Mouse (Mus musculus) hindbrain, embryonic 16.5 days (tissue): ENCODE results near the gene Alg12. TPM values are rescaled to one million over a fixed set of nuclear protein-coding genes. Genes with fewer than 3 reads are reported as not detected.
"Not testable (repeated sequence)": the region's sequence is repeated elsewhere in the genome, so short reads cannot be mapped to it uniquely, and the experiment has no call there.

Source experiments
- ATAC-seq: fragments of 200-750 bp; cut with Nextera tagmentation; 2 replicates; pipeline ENCODE4 v1.8.0; 2017; ENCODE audit warnings: moderate TSS enrichment, moderate library complexity
- H3K27ac ChIP-seq: fragments of 300-500 bp; sonication (generic); 2 replicates; pipeline ENCODE4 v1.5.1; 2014; ENCODE audit warnings: low read depth, mild to moderate bottlenecking, control low read depth, low read length, moderate library complexity
- H3K27me3 ChIP-seq: fragments of 300-500 bp; sonication (generic); replicated peaks from 2 replicates; pipeline ENCODE4 v1.6.1; 2014; ENCODE audit warnings: low read length; ENCODE audit not compliant: control insufficient read depth, insufficient read depth
- H3K36me3 ChIP-seq: fragments of 300-500 bp; sonication (generic); 2 replicates; pipeline ENCODE4 v1.6.1; 2014; ENCODE audit warnings: mild to moderate bottlenecking, low read length, moderate library complexity, mixed read lengths; ENCODE audit not compliant: control insufficient read depth, insufficient read depth
- H3K4me1 ChIP-seq: fragments of 300-500 bp; sonication (generic); 2 replicates; pipeline ENCODE4 v1.6.1; 2014; ENCODE audit warnings: low read depth, low read length; ENCODE audit not compliant: control insufficient read depth, insufficient read depth
- H3K4me2 ChIP-seq: fragments of 300-500 bp; sonication (generic); 2 replicates; pipeline ENCODE4 v1.6.1; 2014; ENCODE audit warnings: mild to moderate bottlenecking, low read length, control low read depth, moderate library complexity
- H3K4me3 ChIP-seq: fragments of 300-500 bp; sonication (generic); 2 replicates; pipeline ENCODE4 v1.5.1; 2014; ENCODE audit warnings: mild to moderate bottlenecking, low read length, control low read depth, moderate library complexity
- H3K9ac ChIP-seq: fragments of 300-500 bp; sonication (generic); 2 replicates; pipeline ENCODE4 v1.6.1; 2014; ENCODE audit warnings: low read depth, mild to moderate bottlenecking, control low read depth, low read length, moderate library complexity
- H3K9me3 ChIP-seq: fragments of 300-500 bp; sonication (generic); 2 replicates; pipeline ENCODE4 v1.6.1; 2014; ENCODE audit warnings: mild to moderate bottlenecking, low read length, moderate library complexity; ENCODE audit not compliant: control insufficient read depth
- WGBS: fragments of 180-500 bp; shearing (Covaris S2); extraction: QIAGEN DNeasy Blood & Tissue Kit; methylation state at CpG from one replicate; pipeline ENCODE4 v1.1.7; 2014; 5-methylcytosine and 5-hydroxymethylcytosine counted together
- polyA plus RNA-seq: library from polyadenylated mRNA; unstranded; fragments of >200 nt; fragmentation: Nextera tagmentation; extraction: Ambion mirVana; gene quantifications from 2 replicates; pipeline ENCODE4 v1.2.1, GENCODE M21; 2015

The Alg12 gene
- polyA plus RNA-seq, 1 experiment from 2014 or later = 9.5 TPM

DNA sequence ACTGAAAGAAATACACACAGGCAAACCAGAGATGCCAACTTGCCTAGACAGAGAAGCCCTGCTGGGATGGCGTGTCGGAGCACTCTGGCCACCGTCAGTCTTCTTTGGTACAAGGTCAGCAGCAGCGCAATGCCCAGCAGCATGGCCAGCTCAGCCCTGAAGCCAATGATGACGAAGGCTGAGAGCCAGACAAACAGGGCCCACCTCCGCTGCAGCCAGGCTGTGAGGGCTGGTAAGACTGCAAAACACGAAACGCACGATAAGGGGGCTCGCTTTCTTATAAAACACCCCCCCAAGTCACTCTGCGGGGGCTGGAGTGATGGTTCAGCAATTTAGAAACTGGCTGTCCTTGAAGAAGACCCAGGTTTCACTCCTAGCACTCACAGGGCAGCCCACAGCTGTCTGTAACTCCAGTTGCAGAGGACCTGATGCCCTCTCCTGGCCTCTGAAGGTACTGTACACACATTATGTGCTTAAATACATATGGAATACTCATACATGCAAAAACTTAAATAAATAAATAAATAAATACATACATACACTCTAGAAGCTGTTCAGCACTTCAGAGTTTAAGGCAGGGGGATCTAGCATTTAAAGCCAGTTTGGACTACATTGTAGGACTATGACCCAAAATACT lies 4.6 kb downstream of the Alg12 start:
- Histone ChIP-seq H3K4me1 (peaks cover 4% of the 10 kb centered on the region), H3K27ac (no peak overlapping the region), H3K4me2 (no peak overlapping the region), H3K9me3 (no peaks in the 10 kb centered on the region), H3K4me3 (no peak overlapping the region), H3K9ac (no peak overlapping the region), H3K36me3 (no peaks in the 10 kb centered on the region), H3K27me3 (no peaks in the 10 kb centered on the region)
- 94% methylated on average over 11 of the region's 11 CpGs for WGBS
- ATAC-seq = no peak

DNA sequence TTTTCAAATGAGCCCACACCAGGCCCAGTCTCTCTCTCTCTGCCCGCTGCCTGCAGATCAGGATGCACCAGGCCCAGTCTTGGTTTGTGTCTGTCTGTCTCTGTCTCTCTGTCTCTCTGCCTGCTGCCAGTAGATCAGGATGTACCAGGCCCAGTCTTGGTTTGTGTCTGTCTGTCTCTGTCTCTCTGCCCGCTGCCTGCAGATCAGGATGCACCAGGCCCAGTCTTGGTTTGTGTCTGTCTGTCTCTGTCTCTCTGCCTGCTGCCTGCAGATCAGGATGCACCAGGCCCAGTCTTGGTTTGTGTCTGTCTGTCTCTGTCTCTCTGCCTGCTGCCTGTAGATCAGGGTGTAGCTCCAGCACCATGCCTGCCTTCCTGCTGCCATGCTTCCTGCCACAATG lies 5.2 kb downstream of the Alg12 start:
- 94% methylated on average over 2 of the region's 2 CpGs for WGBS
- not testable (repeated sequence) for H3K36me3 ChIP-seq, H3K9me3 ChIP-seq, H3K4me2 ChIP-seq, H3K4me1 ChIP-seq, H3K4me3 ChIP-seq, H3K9ac ChIP-seq, H3K27me3 ChIP-seq, H3K27ac ChIP-seq, ATAC-seq

DNA sequence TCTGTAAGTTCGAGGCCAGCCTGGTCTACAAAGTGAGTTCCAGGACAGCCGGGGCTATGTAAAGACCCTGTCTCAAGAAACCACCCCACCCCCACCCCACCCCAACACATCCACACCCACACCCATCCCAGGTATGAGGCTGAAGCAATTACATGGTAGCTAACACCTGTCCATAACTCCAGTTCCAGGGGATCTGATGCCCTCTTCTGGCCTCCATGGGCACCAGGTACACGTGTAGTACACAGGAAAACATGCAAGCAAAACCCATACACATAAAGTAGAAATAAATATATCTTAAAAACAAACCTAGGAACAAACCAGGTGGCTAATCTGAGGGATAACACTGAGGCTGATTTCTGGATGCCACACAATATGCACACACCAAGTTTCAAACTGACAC lies 5.9 kb downstream of the Alg12 start:
- Histone ChIP-seq H3K9me3 (no peaks in the 10 kb centered on the region), H3K4me3 (no peak overlapping the region), H3K36me3 (no peaks in the 10 kb centered on the region), H3K27me3 (no peaks in the 10 kb centered on the region), H3K4me2 (no peak overlapping the region), H3K27ac (no peak overlapping the region), H3K9ac (no peak overlapping the region), H3K4me1 (peaks cover under 1% of the 10 kb centered on the region)
- WGBS = 96% methylated on average over 3 of the region's 3 CpGs
- no peak for ATAC-seq

DNA sequence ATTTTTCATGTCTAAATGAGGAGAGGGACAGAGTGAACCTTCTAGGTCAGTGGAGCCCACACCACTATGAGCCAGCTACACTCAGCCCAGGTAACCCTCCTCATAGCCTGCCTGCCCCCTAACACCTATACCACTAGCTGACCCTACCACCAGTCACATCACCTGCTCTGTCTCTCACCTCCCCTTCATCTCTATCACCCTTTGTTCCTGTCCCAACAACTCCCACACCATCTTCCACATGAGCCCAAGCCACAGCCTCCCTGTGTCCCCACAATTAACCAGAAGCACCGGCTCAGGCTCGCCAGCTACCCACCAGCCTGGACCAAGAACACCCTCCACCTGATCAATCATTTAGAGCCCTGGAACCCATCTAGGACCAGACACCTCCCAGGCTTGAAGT lies 8.7 kb downstream of the Alg12 start:
- 97% methylated on average over 2 of the region's 2 CpGs for WGBS
- H3K9ac ChIP-seq = no peak overlapping the region
- no peak overlapping the region for H3K4me2 ChIP-seq
- no peak for ATAC-seq
- no peak overlapping the region for H3K27ac ChIP-seq
- no peaks in the 10 kb centered on the region for H3K9me3 ChIP-seq
- H3K27me3 ChIP-seq = no peaks in the 10 kb centered on the region
- H3K36me3 ChIP-seq = peaks cover 11% of the 10 kb centered on the region
- no peaks in the 10 kb centered on the region for H3K4me1 ChIP-seq
- H3K4me3 ChIP-seq = no peak overlapping the region

DNA sequence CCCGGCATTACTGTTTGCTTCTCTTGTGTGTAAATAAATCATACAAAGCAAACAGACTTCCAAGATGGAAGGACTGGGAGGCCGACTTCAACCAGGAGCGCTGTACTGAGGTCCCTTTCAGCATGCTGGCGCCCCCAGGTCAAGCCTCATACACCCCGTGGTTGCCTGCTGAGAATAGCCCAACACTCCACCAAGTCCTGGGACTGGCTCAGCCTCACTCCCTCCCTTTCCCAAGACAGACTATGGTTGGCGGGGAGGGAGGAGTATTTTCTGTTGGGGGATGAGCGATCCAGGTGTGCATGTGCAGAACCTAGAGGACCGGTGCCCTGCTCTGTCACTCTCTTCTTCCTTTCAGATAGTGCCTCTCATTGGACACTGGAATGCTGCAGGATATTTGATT lies 11.0 kb downstream of the Alg12 start:
- H3K4me2 ChIP-seq = no peak overlapping the region
- H3K36me3 ChIP-seq = peaks cover 14% of the 10 kb centered on the region
- ATAC-seq = no peak
- H3K9me3 ChIP-seq = no peaks in the 10 kb centered on the region
- 85% methylated on average over 8 of the region's 8 CpGs for WGBS
- H3K27me3 ChIP-seq = no peaks in the 10 kb centered on the region
- H3K27ac ChIP-seq = no peak overlapping the region
- no peaks in the 10 kb centered on the region for H3K4me1 ChIP-seq
- no peak overlapping the region for H3K4me3 ChIP-seq
- H3K9ac ChIP-seq = no peak overlapping the region

DNA sequence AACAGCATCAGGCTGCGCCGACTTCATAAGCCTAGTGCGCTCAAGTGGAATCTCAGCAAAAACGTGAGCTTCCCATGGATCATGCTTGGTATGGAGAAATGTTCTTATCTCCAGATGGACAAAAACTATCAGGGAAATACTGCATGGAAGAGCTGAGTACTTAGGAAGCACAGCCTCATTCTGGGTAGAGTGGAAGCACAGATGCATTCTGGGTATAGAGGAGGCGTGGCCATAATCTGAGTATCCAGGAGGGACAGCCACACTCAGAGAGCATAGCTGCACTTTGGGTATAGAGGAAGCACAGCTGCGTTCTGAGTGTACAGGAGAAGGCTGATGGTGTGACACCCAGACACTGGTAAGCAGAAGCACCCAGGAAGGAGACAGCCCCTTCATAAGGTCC lies 16.8 kb downstream of the Alg12 start:
- H3K4me2 ChIP-seq = no peak overlapping the region

DNA sequence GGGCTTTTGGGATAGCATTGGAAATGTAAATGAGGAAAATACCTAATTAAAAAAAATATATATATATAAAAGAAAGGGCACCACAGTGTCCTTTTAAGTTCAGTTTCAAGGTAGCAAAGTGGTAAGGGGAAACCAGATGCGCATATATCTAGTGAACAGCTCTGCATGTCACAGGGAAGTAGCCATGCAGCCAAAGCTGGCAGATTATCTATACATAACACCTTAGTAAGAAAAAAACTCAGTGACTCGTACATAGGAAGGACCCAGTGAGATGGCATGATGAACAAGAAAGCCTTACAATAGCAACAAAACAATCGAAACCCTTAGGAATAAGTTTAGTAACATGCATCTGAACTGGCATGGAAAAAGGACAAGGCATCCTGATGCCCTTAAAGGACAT lies 17.2 kb downstream of the Alg12 start:
- Histone ChIP-seq H3K9ac (no peak overlapping the region), H3K4me1 (no peaks in the 10 kb centered on the region), H3K4me3 (no peak overlapping the region), H3K36me3 (peaks cover 14% of the 10 kb centered on the region), H3K27me3 (no peaks in the 10 kb centered on the region), H3K4me2 (no peak overlapping the region), H3K27ac (no peak overlapping the region), H3K9me3 (no peaks in the 10 kb centered on the region)
- no peak for ATAC-seq
- WGBS = 90% methylated on average over 3 of the region's 3 CpGs

More for the DNA sequence above, 16.8 kb downstream of the Alg12 start:
- no peak overlapping the region for H3K9ac ChIP-seq
- no peak overlapping the region for H3K27ac ChIP-seq
- peaks cover 14% of the 10 kb centered on the region for H3K36me3 ChIP-seq
- no peaks in the 10 kb centered on the region for H3K4me1 ChIP-seq
- H3K4me3 ChIP-seq = no peak overlapping the region
- ATAC-seq = no peak
- H3K27me3 ChIP-seq = no peaks in the 10 kb centered on the region
- H3K9me3 ChIP-seq = no peaks in the 10 kb centered on the region
- 87% methylated on average over 6 of the region's 6 CpGs for whole genome bisulfite sequencing

DNA sequence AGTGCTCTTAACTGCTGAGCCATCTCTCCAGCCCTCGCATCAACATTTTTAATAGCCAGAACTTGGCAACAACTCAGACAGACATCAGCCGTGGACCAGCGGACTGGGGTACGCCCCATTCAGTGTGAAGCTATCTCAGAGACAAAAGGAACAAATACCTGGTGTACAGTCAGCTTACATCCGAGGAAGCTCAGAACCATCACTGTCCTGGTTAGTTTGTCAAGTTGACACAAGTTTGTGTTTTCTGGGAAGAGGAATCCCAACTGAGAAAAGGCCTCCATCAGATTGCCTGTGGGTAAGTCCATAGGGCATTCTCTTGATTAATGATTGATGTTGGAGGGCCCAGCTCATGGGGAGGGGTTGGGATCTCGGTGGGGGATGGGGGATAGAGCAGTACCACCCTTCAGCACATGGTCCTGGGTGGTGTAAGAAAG lies 18.2 kb downstream of the Alg12 start:
- H3K27ac ChIP-seq = no peak overlapping the region
- no peak overlapping the region for H3K4me2 ChIP-seq
- H3K4me1 ChIP-seq = no peaks in the 10 kb centered on the region
- H3K27me3 ChIP-seq = no peaks in the 10 kb centered on the region
- WGBS = 80% methylated on average over 6 of the region's 6 CpGs
- peaks cover 8% of the 10 kb centered on the region for H3K36me3 ChIP-seq
- ATAC-seq = no peak
- no peaks in the 10 kb centered on the region for H3K9me3 ChIP-seq
- H3K4me3 ChIP-seq = no peak overlapping the region
- no peak overlapping the region for H3K9ac ChIP-seq

DNA sequence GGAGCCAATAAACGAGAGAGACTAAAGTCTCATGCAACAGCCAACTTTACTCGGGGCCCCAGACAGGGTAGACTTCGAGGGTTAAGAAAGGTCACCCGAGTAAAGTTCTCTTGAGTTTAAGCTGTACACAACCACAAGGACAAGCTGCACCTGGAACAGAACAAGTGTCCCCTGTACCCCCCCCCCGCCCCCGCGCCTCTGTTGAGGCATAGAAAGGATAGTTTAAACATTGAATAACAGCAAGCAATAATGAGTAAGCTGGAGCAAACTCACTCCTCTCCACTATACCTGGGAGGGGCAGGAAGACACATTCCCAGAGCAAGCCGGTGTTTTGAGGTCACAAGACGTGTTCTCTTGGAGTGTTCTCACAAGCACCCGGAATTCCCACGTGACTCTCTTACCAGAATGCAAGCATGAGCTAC lies 19.2 kb downstream of the Alg12 start:
- no peak overlapping the region for H3K4me3 ChIP-seq
- no peaks in the 10 kb centered on the region for H3K9me3 ChIP-seq
- no peak overlapping the region for H3K4me2 ChIP-seq
- H3K9ac ChIP-seq = no peak overlapping the region
- no peaks in the 10 kb centered on the region; the same call in 1 of the 2 replicates for H3K36me3 ChIP-seq
- ATAC-seq = no peak
- H3K27me3 ChIP-seq = no peaks in the 10 kb centered on the region
- no peaks in the 10 kb centered on the region for H3K4me1 ChIP-seq
- H3K27ac ChIP-seq = no peak overlapping the region
- WGBS = 91% methylated on average over 11 of the region's 11 CpGs

DNA sequence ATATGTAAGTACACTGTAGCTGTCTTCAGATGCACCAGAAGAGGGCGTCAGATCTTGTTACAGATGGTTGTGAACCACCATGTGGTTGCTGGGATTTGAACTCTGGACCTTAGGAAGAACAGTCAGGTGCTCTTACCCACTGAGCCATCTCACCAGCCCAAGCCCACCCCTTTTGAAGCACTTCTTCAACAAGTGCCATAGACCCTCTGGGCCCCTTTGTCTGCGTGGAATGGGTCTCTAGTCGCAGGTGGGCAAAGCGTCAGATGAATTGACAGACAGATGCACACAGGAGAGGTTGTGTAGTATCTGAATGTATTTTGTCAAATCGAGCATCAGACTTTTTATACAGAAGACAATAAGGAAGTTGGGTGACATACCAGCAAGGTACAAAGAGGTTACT lies 24.4 kb downstream of the Alg12 start:
- H3K4me1 ChIP-seq, H3K9me3 ChIP-seq, ATAC-seq, H3K36me3 ChIP-seq, H3K27ac ChIP-seq, H3K9ac ChIP-seq, H3K4me3 ChIP-seq, H3K27me3 ChIP-seq, H3K4me2 ChIP-seq: not testable (repeated sequence)
- 96% methylated on average over 4 of the region's 5 CpGs for WGBS
